Mouse (Mus musculus): ENCODE measurements at regions not wholly inside any gene's neighbourhood (a gene's known extent, or its start where the extent isn't known, plus 50 kb on each side); places are given as distances from the start of the nearest gene placed in this dataset.

GRCm38 (mm10) chr6:64862901-64863300 lies 134.0 kb downstream of the Atoh1 start:
- Histone ChIP-seq H3K36me3 (ENCODE audit: control insufficient read depth, insufficient read depth, low read length) (no peaks in the 10 kb centered on the region), H3K4me2 (replicated peaks; ENCODE audit: low read depth) (no peak overlapping the region), H3K27me3 (ENCODE audit: control insufficient read depth, insufficient read depth, low read length) (no peaks in the 10 kb centered on the region), H3K4me1 (replicated peaks; ENCODE audit: control insufficient read depth, insufficient read depth) (no peaks in the 10 kb centered on the region), H3K27ac (replicated peaks) (no peak overlapping the region), H3K9me3 (ENCODE audit: control insufficient read depth, low read length) (no peaks in the 10 kb centered on the region), H3K9ac (ENCODE audit: low read length) (no peak overlapping the region), H3K4me3 (ENCODE audit: low read depth, low read length) (no peak overlapping the region)
- TF ChIP-seq CTCF (IDR thresholded peaks at IDR 0.05; ENCODE audit: low read depth) (no peak), EP300 (optimal IDR thresholded peaks at IDR 0.05) (no peak)
- 60% methylated on average over 4 of the region's 4 CpGs for WGBS
- DNase-seq (ENCODE audit: low spot score) = peak; percentile 15
- 0 out of 2 replicates have a peak, but pooled peaks have one; percentile 21 for ATAC-seq (ENCODE audit: low FRiP score, low TSS enrichment)

GRCm38 (mm10) chr6:64896420-64896819 lies 146.0 kb upstream of the Smarcad1 start:
- TF ChIP-seq CTCF (IDR thresholded peaks at IDR 0.05; ENCODE audit: low read depth) (no peak), EP300 (optimal IDR thresholded peaks at IDR 0.05) (no peak)
- H3K36me3 ChIP-seq (ENCODE audit: control insufficient read depth, insufficient read depth, low read length) = no peaks in the 10 kb centered on the region
- no peaks in the 10 kb centered on the region for H3K4me1 ChIP-seq (replicated peaks; ENCODE audit: control insufficient read depth, insufficient read depth)
- no peaks in the 10 kb centered on the region for H3K9me3 ChIP-seq (ENCODE audit: control insufficient read depth, low read length)
- no peak overlapping the region for H3K9ac ChIP-seq (ENCODE audit: low read length)
- DNase-seq (ENCODE audit: low spot score) (no peak), ATAC-seq (ENCODE audit: low FRiP score, low TSS enrichment) (no peak)
- H3K4me2 ChIP-seq (replicated peaks; ENCODE audit: low read depth) = no peak overlapping the region
- WGBS = 70% methylated on average over 5 of the region's 5 CpGs
- no peak overlapping the region for H3K27ac ChIP-seq (replicated peaks)
- H3K4me3 ChIP-seq (ENCODE audit: low read depth, low read length) = no peak overlapping the region
- no peaks in the 10 kb centered on the region for H3K27me3 ChIP-seq (ENCODE audit: control insufficient read depth, insufficient read depth, low read length)

Data from stomach, postnatal 0 days (tissue).